Mouse (Mus musculus): Measurements from ENCODE around the gene Serf2.

GRCm38 (mm10) chr2:121452990-121453389 is 4.0 kb downstream of the Serf2 start, which contains the start of gene Hypk:
- TF ChIP-seq POLR2A (IDR thresholded peaks at IDR 0.05; ENCODE audit: insufficient read depth, low read length): no peak
- TF ChIP-seq CTCF (IDR thresholded peaks at IDR 0.05; ENCODE audit: low read depth, low read length): no peak
